Mouse (Mus musculus) kidney, embryonic 14.5 days (tissue): Measurements from ENCODE around the gene Uqcr10. TPM values are rescaled to one million over a fixed set of nuclear protein-coding genes. Genes with fewer than 3 reads are reported as not detected.

Source experiments
- ATAC-seq: fragments of 200-750 bp; cut with Nextera tagmentation; 2 replicates; pipeline ENCODE4 v1.8.0; 2017; ENCODE audit warnings: moderate number of reproducible peaks, mild to moderate bottlenecking, moderate TSS enrichment, moderate library complexity; ENCODE audit not compliant: low FRiP score, low TSS enrichment
- H3K27ac ChIP-seq: fragments of 300-500 bp; sonication (generic); 2 replicates; pipeline ENCODE4 v1.5.1; 2014; ENCODE audit warnings: low read depth, mild to moderate bottlenecking, low read length, moderate library complexity, mixed read lengths
- H3K27me3 ChIP-seq: fragments of 300-500 bp; sonication (generic); 2 replicates; pipeline ENCODE4 v1.6.1; 2014; ENCODE audit warnings: mild to moderate bottlenecking, low read length; ENCODE audit not compliant: control insufficient read depth, insufficient read depth
- H3K36me3 ChIP-seq: fragments of 300-500 bp; sonication (generic); 2 replicates; pipeline ENCODE4 v1.6.1; 2014; ENCODE audit warnings: low read length, mixed read lengths; ENCODE audit not compliant: control insufficient read depth, insufficient read depth
- H3K4me1 ChIP-seq: fragments of 300-500 bp; sonication (generic); 2 replicates; pipeline ENCODE4 v1.6.1; 2014; ENCODE audit warnings: low read length, mixed read lengths; ENCODE audit not compliant: control insufficient read depth, insufficient read depth
- H3K4me2 ChIP-seq: fragments of 300-500 bp; sonication (generic); replicated peaks from 2 replicates; pipeline ENCODE4 v1.6.1; 2014; ENCODE audit warnings: low read depth, mild to moderate bottlenecking, low read length
- H3K4me3 ChIP-seq: fragments of 300-500 bp; sonication (generic); 2 replicates; pipeline ENCODE4 v1.5.1; 2014; ENCODE audit warnings: mild to moderate bottlenecking, low read length
- H3K9ac ChIP-seq: fragments of 300-500 bp; sonication (generic); 2 replicates; pipeline ENCODE4 v1.6.1; 2014; ENCODE audit warnings: low read depth, mild to moderate bottlenecking, low read length, moderate library complexity
- H3K9me3 ChIP-seq: fragments of 300-500 bp; sonication (generic); 2 replicates; pipeline ENCODE4 v1.6.1; 2016; ENCODE audit warnings: low read length; ENCODE audit not compliant: control insufficient read depth
- WGBS: fragments of 180-500 bp; shearing (Covaris S2); extraction: QIAGEN DNeasy Blood & Tissue Kit; methylation state at CpG from one replicate; pipeline ENCODE4 v1.1.7; 2014; 5-methylcytosine and 5-hydroxymethylcytosine counted together
- polyA plus RNA-seq: library from polyadenylated mRNA; unstranded; fragments of >200 nt; fragmentation: Nextera tagmentation; extraction: Ambion mirVana; gene quantifications from 2 replicates; pipeline ENCODE4 v1.2.1, GENCODE M21; 2014

Uqcr10 gene
- polyA plus RNA-seq, 1 experiment from 2014 or later = 800 TPM

DNA sequence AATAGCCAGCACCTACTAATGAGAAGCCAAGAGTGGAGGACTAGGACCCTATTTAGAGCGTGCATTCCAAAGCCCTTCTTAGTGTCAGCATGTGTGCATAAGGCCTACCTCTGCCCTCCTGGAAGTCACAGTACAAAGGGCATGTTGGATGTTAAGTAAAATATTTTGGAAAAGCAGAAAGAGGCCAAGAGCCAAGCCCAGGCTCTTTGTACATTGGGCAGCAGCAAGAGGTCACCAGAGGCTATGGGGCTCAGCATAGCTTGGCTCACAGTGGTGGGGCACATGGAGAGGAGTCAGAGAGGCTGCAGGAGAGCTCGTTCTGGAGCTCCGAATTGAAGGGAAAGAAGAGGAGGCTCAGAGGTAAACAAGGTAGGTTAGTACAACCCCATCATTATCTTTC is 17.1 kb downstream of the Uqcr10 start:
- Histone ChIP-seq H3K4me1 (no peaks in the 10 kb centered on the region), H3K9me3 (no peaks in the 10 kb centered on the region), H3K4me3 (no peak overlapping the region), H3K4me2 (no peak overlapping the region), H3K27ac (no peak overlapping the region), H3K9ac (no peak overlapping the region), H3K27me3 (no peaks in the 10 kb centered on the region), H3K36me3 (peaks cover 17% of the 10 kb centered on the region)
- ATAC-seq = no peak
- 71% methylated on average over 3 of the region's 3 CpGs for WGBS

- no peaks in the 10 kb centered on the region for H3K27me3 ChIP-seq
- no peak for ATAC-seq
- H3K9me3 ChIP-seq = no peaks in the 10 kb centered on the region
- no peak overlapping the region for H3K4me3 ChIP-seq
- 85% methylated on average over 5 of the region's 5 CpGs for WGBS
- no peak overlapping the region for H3K27ac ChIP-seq
- no peak overlapping the region for H3K9ac ChIP-seq
- H3K4me2 ChIP-seq = no peak overlapping the region
- H3K36me3 ChIP-seq = peaks cover 29% of the 10 kb centered on the region
- H3K4me1 ChIP-seq = no peaks in the 10 kb centered on the region
These were observed 18.6 kb downstream of the Uqcr10 start for GRCm38 (mm10) chr11:4685510-4685909.

GRCm38 (mm10) chr11:4685071-4685470 is 19.1 kb downstream of the Uqcr10 start:
- no peak overlapping the region for H3K9ac ChIP-seq
- WGBS = 85% methylated on average over 4 of the region's 4 CpGs
- no peaks in the 10 kb centered on the region for H3K4me1 ChIP-seq
- no peaks in the 10 kb centered on the region for H3K9me3 ChIP-seq
- no peak overlapping the region for H3K27ac ChIP-seq
- H3K4me3 ChIP-seq = no peak overlapping the region
- no peaks in the 10 kb centered on the region for H3K27me3 ChIP-seq
- no peak for ATAC-seq
- no peak overlapping the region for H3K4me2 ChIP-seq
- H3K36me3 ChIP-seq = peaks cover 31% of the 10 kb centered on the region

DNA sequence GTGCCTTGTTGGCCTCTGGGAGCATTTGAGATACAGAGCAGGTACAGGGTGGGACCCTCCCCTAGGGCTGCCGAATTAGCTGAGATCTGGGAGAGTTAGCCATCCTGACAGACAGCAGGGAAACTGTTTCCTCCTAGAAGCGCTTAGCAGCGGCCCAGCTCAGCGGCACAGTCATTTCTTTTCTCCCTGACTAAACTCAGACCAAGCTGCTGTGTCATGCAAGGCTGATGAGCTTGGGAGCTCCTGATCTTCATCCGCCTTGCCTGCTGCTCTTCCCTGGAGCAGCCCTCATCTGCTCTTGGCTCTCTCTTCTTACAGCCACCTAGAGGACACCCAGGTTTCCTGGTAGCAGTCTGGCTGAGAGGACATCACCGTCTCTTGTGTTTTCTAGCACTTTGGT is 20.0 kb downstream of the Uqcr10 start:
- peaks cover 39% of the 10 kb centered on the region for H3K36me3 ChIP-seq
- no peak overlapping the region for H3K9ac ChIP-seq
- H3K27ac ChIP-seq = no peak overlapping the region
- no peak for ATAC-seq
- H3K4me3 ChIP-seq = no peak overlapping the region
- H3K9me3 ChIP-seq = no peaks in the 10 kb centered on the region
- 53% methylated on average over 6 of the region's 6 CpGs for WGBS
- H3K27me3 ChIP-seq = no peaks in the 10 kb centered on the region
- H3K4me2 ChIP-seq = no peak overlapping the region
- H3K4me1 ChIP-seq = no peaks in the 10 kb centered on the region

DNA sequence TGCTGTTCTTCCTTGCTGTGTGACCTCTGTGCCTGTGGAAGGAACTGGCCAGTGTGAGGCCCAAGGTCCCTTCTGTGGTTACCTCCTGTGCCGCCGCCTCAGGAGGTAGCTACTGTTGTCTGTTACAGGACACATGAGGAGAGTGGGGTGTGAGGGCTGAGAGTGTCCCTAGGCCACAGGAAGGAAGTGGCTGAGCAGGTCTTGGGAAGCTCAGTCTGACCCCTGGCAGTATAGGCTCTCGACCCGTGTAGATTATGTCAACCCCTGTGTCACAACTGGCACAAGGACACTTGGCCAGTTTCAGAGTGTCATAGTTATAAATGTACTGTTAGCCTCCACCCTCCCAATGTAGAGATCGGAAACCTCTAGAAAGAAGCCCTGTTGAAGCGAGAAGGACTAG is 20.6 kb downstream of the Uqcr10 start:
- no peak for ATAC-seq
- H3K27me3 ChIP-seq = no peaks in the 10 kb centered on the region
- H3K9me3 ChIP-seq = no peaks in the 10 kb centered on the region
- H3K4me1 ChIP-seq = no peaks in the 10 kb centered on the region
- no peak overlapping the region for H3K27ac ChIP-seq
- no peak overlapping the region for H3K4me3 ChIP-seq
- peaks cover 40% of the 10 kb centered on the region for H3K36me3 ChIP-seq
- no peak overlapping the region for H3K4me2 ChIP-seq
- H3K9ac ChIP-seq = no peak overlapping the region
- WGBS = 81% methylated on average over 6 of the region's 6 CpGs

GRCm38 (mm10) chr11:4680126-4680525 is 24.0 kb downstream of the Uqcr10 start:
- H3K27ac ChIP-seq = no peak overlapping the region
- WGBS = 21% methylated on average over 3 of the region's 3 CpGs
- no peak for ATAC-seq

DNA sequence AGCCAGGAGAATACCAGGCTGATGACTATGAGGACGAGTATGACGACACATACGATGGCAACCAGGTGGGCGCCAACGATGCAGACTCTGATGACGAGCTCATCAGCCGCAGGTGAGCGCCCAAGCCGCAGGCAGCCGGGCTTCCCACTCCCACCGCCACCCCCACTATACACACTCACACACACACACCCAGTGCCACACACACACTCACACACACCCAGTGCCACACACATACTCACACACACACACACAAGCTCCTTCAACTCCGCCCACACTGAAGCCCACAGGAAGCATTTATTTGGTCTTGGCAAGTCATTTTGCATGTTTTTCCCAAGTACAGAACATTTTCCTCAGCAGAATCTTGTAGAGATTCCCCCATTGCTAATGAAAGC is 24.7 kb downstream of the Uqcr10 start:
- no peak overlapping the region for H3K4me2 ChIP-seq
- H3K4me1 ChIP-seq = no peaks in the 10 kb centered on the region
- no peaks in the 10 kb centered on the region for H3K27me3 ChIP-seq
- peaks cover 60% of the 10 kb centered on the region for H3K36me3 ChIP-seq
- 71% methylated on average over 12 of the region's 12 CpGs for WGBS
- H3K4me3 ChIP-seq = no peak overlapping the region
- ATAC-seq = no peak
- H3K9me3 ChIP-seq = no peaks in the 10 kb centered on the region
- H3K9ac ChIP-seq = no peak overlapping the region
- no peak overlapping the region for H3K27ac ChIP-seq

More at GRCm38 (mm10) chr11:4680126-4680525, 24.0 kb downstream of the Uqcr10 start:
- no peak overlapping the region for H3K4me3 ChIP-seq
- H3K36me3 ChIP-seq = peaks cover 54% of the 10 kb centered on the region
- H3K9me3 ChIP-seq = no peaks in the 10 kb centered on the region
- no peaks in the 10 kb centered on the region for H3K27me3 ChIP-seq
- H3K9ac ChIP-seq = no peak overlapping the region
- H3K4me1 ChIP-seq = no peaks in the 10 kb centered on the region
- no peak overlapping the region for H3K4me2 ChIP-seq

DNA sequence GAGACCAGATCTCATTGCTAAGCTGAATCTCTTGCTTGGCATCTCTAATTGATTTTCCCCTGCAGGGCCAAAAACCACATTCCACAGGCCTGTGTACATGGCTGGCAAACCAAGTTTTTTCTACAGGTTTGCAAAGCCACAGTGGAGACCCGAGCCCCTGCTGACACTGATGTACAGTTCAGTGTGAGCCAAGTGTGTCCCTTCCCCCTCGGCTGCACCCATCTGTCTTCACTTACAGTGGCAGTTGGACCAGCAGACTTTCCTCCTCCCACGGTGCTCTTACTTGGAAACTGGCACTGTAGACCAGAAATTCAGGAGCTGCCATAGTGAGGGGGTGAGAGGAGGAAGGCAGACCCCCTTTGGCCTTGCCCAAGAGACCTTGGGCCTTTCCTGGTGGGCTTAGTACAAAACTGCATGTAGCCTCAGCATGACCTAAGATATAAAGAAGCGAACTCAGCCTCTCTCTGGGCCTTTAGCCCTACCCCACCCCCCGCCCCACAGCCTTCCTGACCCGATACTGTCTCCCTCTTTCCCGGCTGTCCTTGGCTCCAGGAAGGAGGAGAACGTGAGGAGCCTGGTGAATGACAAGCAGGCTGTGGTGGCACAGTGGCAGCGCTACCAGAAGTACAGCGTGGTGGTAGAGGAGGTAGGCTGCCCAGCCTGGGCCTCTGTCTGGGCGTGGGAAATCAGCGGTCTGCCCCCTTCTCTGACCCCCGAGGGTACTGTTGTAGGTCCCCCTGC is 25.3 kb downstream of the Uqcr10 start:
- H3K36me3 ChIP-seq = peaks cover 63% of the 10 kb centered on the region
- H3K27me3 ChIP-seq = no peaks in the 10 kb centered on the region
- ATAC-seq = no peak
- H3K4me2 ChIP-seq = no peak overlapping the region
- H3K4me1 ChIP-seq = no peaks in the 10 kb centered on the region
- 57% methylated on average over 12 of the region's 13 CpGs for WGBS
- H3K4me3 ChIP-seq = no peak overlapping the region
- no peaks in the 10 kb centered on the region for H3K9me3 ChIP-seq
- H3K27ac ChIP-seq = no peak overlapping the region
- H3K9ac ChIP-seq = no peak overlapping the region

DNA sequence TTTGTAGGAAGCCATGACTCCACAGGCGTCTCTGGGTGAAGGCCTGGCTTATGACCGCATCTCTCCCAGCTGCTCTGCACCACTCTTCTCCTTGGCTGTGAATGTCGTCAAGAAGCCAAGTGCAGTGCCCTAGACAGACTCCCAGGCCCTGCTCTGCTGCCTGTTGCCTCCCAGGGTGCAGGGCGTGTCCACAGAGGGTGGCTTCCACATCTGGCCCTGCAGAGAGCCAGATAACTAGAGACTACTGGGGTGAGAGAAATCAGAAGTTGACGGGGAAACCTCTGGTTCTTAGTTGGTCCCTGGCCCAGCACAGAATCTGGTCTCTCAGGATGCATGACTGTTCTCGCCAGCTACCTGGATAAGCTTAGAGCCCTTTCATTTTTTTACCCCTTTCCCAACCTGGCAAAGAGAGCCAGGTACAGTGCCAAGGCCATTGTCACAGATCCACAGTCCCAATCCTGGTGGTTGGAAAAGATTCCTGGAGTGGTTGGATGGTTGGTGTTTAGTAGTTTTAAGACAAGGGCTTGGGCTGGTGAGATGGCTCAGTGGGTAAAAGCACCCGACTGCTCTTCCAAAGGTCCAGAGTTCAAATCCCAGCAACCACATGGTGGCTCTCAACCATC is 26.8 kb downstream of the Uqcr10 start:
- H3K27ac ChIP-seq = no peak overlapping the region
- no peaks in the 10 kb centered on the region for H3K4me1 ChIP-seq
- H3K9ac ChIP-seq = no peak overlapping the region
- 94% methylated on average over 7 of the region's 7 CpGs for WGBS
- no peaks in the 10 kb centered on the region for H3K9me3 ChIP-seq
- H3K27me3 ChIP-seq = no peaks in the 10 kb centered on the region
- H3K36me3 ChIP-seq = peaks cover 55% of the 10 kb centered on the region
- no peak for ATAC-seq
- H3K4me3 ChIP-seq = no peak overlapping the region
- no peak overlapping the region for H3K4me2 ChIP-seq
